Mouse (Mus musculus): ENCODE results near the gene Syn3.
A peak's percentile ranks its signal among the peaks of the same experiment; 100 is the strongest.
"Not testable (repeated sequence)": the region's sequence is repeated elsewhere in the genome, so short reads cannot be mapped to it uniquely, and the experiment has no call there.

Gene Syn3

DNA sequence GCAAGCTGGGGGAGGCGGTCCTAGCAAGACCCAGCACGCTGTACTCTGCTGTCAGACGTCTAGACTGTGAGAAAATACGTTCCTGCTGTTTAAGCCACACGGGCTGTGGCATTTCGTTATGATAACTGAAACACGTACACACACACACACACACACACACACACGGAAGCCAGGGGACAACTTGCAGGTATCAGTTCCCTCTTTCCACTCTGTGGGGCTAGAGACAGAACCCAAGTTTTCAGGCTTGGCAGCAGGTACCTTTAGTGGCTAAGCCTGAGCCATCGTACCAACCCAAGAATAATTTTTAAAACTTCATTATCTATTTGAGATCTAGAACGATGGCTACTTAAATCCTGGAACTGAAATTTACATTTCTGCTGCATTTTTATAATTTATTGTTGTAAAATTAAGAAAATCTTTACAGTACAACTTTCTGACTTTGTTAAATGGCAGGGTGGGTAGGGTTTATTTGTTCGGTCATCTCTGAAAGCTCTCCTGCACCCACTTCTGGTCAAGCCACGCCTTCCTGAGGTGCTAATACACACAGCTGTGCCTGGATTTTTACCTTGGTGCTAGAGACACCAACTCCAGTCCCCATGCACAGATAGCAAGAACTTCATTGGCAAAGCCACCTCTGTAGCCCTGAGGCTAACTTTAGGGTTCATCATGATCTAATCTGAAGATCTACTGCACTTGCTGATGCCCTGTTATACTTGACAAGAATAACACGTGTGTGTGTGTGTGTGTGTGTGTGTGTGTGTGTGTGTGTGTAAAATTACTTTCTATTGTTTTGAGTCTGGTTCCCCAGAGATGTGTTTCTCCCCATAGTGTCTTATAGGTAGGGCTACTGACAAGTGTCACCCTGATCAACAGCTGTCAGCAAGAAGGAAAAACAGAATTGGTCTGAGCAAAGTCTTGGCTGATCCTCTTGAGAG lies 29.8 kb downstream of the Syn3 start:
- no peak for DNase-seq

GRCm38 (mm10) chr10:86463538-86464199 lies 35.0 kb downstream of the Syn3 start:
- peak; percentile 70 for DNase-seq

- DNase-seq, result no peak
Observed at GRCm38 (mm10) chr10:86459643-86460042, 39.1 kb downstream of the Syn3 start.

GRCm38 (mm10) chr10:86457665-86458209 lies 41.0 kb downstream of the Syn3 start:
- no peak for DNase-seq

GRCm38 (mm10) chr10:86457195-86457594 lies 41.5 kb downstream of the Syn3 start:
- no peak for DNase-seq

DNA sequence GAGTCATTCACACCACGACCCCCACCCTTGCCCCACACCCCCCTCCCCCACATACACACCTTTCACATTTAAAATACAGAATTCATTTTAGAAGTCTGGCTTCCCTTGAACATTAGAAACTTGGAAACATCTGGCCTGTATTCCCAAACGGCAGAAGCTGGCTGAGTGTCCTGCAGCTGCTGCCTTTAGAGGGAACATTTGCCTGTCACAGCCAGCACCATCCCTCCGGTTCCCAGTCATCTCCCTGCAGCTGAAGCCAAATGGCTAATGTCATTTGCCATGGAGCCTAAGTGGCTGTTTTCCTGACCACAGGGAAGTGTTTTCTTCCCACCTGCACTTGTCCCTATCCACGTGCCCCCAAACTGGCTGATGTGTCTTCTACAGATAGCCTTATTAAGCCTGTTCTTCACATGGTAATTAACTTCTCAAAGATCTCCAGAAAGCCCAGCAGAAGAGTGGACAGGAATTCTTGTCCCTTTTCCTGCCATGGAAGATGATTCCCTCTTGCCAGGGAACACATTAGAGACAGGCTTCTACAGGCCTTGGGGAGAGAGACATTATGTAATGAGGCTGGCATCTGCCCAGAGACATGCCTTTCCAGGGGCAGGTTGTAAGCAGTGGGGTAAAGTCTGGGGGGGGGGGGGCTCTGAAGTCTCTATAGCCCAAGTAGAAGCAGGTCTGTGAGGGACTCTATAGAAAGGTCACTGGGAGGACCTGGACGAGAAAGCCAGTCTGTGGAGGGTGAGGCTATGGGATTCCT lies 43.2 kb downstream of the Syn3 start:
- peak; percentile 38 for DNase-seq

GRCm38 (mm10) chr10:86452326-86452995 lies 46.2 kb downstream of the Syn3 start:
- peak; percentile 40 for DNase-seq

- DNase-seq, result peak; percentile 73
Observed at GRCm38 (mm10) chr10:86451294-86451693, 47.4 kb downstream of the Syn3 start.

DNA sequence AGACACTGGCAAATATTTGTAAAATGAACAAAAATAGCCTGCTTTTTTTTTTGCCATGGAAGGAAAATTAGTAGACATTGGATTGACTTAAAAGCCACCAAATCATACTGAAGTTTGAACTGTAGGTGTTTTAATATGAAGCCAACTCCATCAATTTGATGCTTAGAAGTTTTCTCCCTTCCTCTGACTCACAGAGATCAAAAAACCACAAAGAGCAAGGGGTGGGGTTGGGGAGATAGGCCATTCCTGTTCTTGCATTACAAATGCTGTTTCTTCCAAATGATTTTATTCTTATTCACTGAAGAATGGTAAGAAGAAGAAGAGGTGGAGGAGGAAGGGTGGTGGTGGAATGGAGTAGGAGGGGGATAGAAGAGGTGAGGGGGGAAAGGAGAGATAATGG lies 52.0 kb downstream of the Syn3 start:
- DNase-seq, result no peak

DNA sequence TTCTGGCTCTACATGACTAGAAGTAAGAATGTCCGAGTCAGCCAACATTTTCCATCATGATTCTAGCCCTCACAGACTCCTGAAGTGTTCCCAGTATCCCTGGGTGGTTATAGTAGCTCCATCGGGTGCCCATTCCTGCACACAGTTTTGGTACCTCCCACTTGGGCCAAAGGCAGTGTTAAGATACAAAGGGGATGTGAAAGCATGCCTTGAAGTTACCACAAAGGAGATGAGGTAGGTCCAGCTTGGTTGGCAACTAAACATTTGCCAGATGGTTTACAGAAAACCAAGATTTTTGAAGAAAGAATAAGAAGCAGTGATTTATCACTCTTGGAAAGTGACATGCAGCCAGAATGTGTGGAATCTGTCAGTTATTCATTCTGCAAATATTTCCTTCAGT lies 53.5 kb downstream of the Syn3 start:
- DNase-seq, result no peak

DNA sequence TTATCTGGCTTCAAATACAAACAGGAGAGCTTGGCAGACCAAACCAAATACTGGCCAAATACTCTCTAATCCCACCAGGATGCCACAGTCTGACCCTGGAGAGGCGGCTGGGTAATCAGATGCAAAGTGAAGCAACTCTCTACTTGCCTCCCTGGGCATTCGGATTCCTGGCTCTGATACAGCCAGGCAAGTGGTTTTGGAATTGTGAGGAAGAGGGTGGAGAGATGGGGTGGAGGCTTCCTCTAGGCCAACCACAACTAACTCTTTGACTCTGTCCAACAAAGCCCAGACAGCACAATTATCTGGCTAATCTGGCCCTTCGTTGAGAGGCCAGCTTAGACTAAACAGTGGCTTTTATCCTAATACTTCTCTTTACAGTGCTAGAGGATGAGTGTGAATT lies 54.0 kb downstream of the Syn3 start:
- DNase-seq, result no peak

DNA sequence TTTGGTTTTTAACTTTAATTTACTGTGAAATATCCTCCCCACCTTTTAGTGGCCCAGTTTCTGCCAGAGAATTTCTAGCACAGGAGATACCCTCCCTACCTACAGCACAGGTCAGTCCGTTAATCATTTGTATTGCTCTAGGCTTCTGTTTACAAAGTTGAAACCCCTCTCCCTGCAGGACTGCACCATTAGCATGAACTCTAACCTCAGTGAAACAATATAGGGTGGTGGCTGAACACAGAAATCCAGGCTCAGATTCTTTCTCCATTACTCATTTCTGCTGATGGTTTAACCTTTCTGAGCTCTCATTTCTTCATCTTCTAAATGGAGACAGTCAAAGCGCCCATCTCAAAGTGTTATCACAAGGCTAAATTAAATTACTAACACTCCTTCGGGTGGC lies 56.9 kb downstream of the Syn3 start:
- no peak for DNase-seq

DNA sequence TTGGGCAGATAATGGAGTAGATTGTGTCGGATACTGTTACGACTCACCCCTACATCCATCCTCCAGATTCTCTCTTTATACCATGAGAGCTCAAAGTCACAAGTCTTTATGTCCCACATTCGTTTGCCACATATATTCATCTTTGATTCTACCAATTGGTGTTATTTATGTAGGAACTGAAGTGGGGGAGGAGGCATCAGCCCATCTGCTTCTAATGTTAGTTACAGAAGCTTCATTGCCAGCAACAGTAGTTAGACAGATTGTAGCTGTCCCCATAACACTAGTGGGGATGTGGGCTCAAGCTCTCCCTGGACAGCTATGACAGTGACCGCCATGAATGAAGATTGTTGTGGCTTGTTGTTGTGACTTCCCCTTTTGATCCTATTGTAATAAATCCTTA lies 59.1 kb downstream of the Syn3 start:
- DNase-seq, result no peak

GRCm38 (mm10) chr10:86437294-86437693 lies 61.4 kb downstream of the Syn3 start:
- DNase-seq, result no peak

- not testable (repeated sequence) for DNase-seq
Observed at GRCm38 (mm10) chr10:86435006-86435405, 63.7 kb downstream of the Syn3 start.

DNA sequence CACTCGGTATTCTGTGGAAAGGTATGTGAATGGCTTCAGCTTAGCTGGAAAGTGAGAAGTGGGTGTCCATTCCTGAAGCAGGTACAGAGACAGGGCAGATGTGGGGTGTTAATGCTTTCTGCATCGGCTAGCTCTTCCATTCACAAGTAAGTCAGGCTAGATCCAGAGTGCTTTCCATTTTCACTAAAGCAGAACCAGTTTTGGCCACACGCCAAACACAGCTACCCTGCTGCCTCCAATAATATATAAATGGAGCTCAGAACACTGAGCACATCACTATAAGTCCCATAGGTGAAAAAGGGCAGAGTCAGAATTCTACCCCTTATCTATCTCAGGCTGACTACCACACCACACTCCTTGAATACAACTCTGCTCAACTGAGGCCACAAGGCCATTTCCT lies 69.0 kb downstream of the Syn3 start:
- no peak for DNase-seq

GRCm38 (mm10) chr10:86427956-86428355 lies 70.7 kb downstream of the Syn3 start:
- no peak for DNase-seq

DNA sequence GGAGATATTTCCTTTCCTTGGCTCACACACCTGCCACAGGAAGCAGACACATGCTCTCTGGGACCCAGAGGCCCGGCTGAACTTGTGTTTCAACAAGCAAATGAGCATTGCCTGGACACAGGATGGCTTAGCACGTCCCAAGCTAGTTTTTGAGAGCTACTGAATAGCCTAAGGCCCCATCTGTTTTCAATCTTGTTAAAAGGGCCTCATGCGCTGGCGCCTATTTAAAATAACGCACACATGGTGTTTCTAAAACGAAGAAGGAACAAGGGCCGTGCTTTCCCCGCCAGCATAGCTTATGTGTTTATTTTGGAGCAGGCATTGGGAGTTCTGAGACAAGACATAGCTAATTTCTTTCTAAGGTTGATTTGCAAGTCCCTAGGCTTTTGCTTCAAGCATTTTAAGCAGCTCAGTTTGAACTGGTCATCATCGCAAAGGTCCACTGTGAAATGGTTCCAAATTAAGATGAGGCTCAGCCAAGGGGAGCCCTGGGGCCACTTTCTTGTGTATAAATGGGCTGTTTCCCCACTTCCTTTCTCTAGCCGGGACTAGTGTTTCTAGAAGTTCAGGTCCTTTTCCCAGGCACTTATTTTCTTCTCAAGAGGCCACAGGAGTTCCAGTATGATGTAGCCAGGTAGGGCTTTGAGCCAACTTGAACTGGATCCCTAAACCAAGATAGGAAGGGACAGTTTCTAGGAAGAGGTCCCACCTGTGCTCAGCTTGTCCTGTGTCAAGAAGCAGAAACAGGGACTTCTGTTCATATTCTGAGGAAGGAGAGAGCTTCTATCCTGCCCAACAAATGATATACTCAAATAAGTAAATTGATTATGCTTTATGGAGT lies 72.8 kb downstream of the Syn3 start:
- DNase-seq, result peak; percentile 53

DNA sequence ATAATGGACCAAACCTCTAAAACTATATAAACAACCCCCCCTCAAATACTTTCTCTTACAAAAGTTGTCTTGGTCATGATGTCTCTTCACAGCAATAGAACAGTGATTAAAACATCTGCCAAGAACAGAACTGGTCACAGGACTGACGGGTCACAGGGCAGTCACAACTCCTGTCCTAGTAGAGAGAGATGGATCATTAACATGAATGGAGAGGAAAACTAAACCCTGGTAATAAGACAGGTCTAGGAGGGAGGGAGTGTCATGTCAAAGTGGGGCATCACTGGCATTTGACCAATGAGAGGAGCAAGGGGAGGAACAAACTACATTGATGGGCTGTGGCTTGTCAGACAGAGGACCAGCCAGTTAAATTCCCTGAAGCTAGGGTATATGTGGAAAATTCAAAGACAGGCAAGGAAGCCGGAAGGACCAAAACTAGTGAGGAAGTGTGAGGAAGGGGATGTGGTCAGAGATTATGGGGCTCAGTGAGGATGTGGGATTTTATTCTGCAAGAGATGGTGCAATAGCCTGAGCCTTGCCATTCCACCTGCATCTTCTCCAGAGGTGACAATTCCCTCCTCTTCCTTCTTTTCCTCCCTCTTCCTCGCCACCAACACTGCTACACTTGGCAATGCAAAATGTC lies 76.8 kb downstream of the Syn3 start:
- peak; percentile 44 for DNase-seq

- DNase-seq, result peak; percentile 49
Observed at GRCm38 (mm10) chr10:86418931-86419330, 79.8 kb downstream of the Syn3 start.

DNA sequence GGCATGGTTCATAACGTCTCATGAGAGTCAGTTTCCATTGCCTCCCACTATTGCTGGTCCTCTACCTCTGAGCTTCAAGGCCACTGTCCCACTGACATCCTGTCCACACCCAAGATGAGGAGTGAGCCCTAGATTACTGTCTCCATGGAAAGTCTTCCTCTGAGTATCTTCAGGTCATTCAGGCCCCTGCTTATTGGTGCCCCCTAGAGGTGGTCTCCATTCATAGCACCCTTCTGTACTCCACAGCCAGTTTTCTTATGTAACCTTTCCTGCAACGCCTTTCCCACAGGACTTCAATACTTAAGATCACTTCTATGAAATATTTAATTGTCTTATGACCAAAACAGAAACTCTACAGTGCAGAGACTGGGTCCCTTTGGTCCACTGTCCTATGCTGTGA lies 80.4 kb downstream of the Syn3 start:
- no peak for DNase-seq

Measured in kidney, adult 11 months (tissue).